Mouse (Mus musculus): ENCODE measurements around the gene Ptger1.

- TF ChIP-seq CTCF (IDR thresholded peaks at IDR 0.05; ENCODE audit: low read depth) (no peak), EP300 (IDR thresholded peaks at IDR 0.05; ENCODE audit: low read depth) (no peak)
These were observed at the start of gene Ptger1 for GRCm38 (mm10) chr8:83665969-83666865.
